Mouse (Mus musculus) kidney, embryonic 16.5 days (tissue): ENCODE results near the gene Ada. TPM values are rescaled to one million over a fixed set of nuclear protein-coding genes. Genes with fewer than 3 reads are reported as not detected.

Source experiments
- ATAC-seq: fragments of 200-750 bp; cut with Nextera tagmentation; 2 replicates; pipeline ENCODE4 v1.8.0; 2017; ENCODE audit warnings: moderate TSS enrichment; ENCODE audit not compliant: low FRiP score, low TSS enrichment
- H3K27ac ChIP-seq: fragments of 300-500 bp; sonication (generic); 2 replicates; pipeline ENCODE4 v1.5.1; 2014; ENCODE audit warnings: low read length
- H3K27me3 ChIP-seq: fragments of 300-500 bp; sonication (generic); 2 replicates; pipeline ENCODE4 v1.6.1; 2014; ENCODE audit warnings: low read length, control low read depth, mixed read lengths; ENCODE audit not compliant: insufficient read depth
- H3K36me3 ChIP-seq: fragments of 300-500 bp; sonication (generic); 2 replicates; pipeline ENCODE4 v1.6.1; 2014; ENCODE audit warnings: low read length, control low read depth, mixed read lengths; ENCODE audit not compliant: insufficient read depth
- H3K4me1 ChIP-seq: fragments of 300-500 bp; sonication (generic); 2 replicates; pipeline ENCODE4 v1.6.1; 2014; ENCODE audit warnings: low read length, control low read depth, mixed read lengths; ENCODE audit not compliant: insufficient read depth
- H3K4me2 ChIP-seq: fragments of 300-500 bp; sonication (generic); replicated peaks from 2 replicates; pipeline ENCODE4 v1.6.1; 2014; ENCODE audit warnings: low read depth, low read length
- H3K4me3 ChIP-seq: fragments of 300-500 bp; sonication (generic); 2 replicates; pipeline ENCODE4 v1.5.1; 2014; ENCODE audit warnings: mild to moderate bottlenecking, low read length
- H3K9ac ChIP-seq: fragments of 300-500 bp; sonication (generic); replicated peaks from 2 replicates; pipeline ENCODE4 v1.6.1; 2014; ENCODE audit warnings: low read length
- H3K9me3 ChIP-seq: fragments of 300-500 bp; sonication (generic); 2 replicates; pipeline ENCODE4 v1.6.1; 2016; ENCODE audit warnings: low read length, control low read depth
- WGBS: fragments of 180-500 bp; shearing (Covaris S2); extraction: QIAGEN DNeasy Blood & Tissue Kit; methylation state at CpG from one replicate; pipeline ENCODE4 v1.1.7; 2014; 5-methylcytosine and 5-hydroxymethylcytosine counted together
- polyA plus RNA-seq: library from polyadenylated mRNA; unstranded; fragments of >200 nt; fragmentation: Nextera tagmentation; extraction: Ambion mirVana; gene quantifications from 2 replicates; pipeline ENCODE4 v1.2.1, GENCODE M21; 2015

Gene Ada
- polyA plus RNA-seq, 1 experiment from 2014 or later: 13.3 TPM

DNA sequence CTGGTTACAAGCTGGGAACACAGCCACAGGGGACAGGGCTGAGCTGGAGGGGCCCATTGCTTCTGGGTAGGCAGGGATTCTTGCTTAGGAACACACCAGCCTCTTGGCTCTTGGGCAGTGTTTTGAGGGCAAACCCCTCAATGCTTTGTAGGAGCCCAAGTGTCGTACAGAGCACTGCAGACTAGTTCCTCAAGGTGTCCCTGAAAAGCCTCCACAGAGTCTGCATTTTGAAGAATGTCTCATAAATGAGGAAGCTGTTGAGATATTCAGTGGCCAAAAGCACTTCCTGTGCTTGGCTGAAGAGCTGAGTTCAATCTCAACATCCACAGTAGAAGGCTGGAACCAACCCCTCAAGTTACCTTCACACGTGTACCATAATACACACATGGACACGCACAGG lies 73.3 kb downstream of the Ada start:
- no peaks in the 10 kb centered on the region for H3K36me3 ChIP-seq
- H3K9ac ChIP-seq: no peak overlapping the region
- ATAC-seq: no peak
- no peaks in the 10 kb centered on the region for H3K27me3 ChIP-seq
- H3K27ac ChIP-seq: no peak overlapping the region
- no peak overlapping the region for H3K4me2 ChIP-seq
- WGBS: 96% methylated on average over 3 of the region's 3 CpGs
- no peak overlapping the region for H3K4me3 ChIP-seq
- peaks cover 28% of the 10 kb centered on the region for H3K4me1 ChIP-seq
- H3K9me3 ChIP-seq: no peaks in the 10 kb centered on the region

Other genes starting within 250 kb of the Ada start
- 25.0 and 25.8 TPM in 2 replicates for gene Hnf4a, start 243.4 kb downstream of the Ada start, polyA plus RNA-seq
- 34.0 and 35.7 TPM in 2 replicates for gene Ttpal, start 147.9 kb downstream of the Ada start, polyA plus RNA-seq
- 48.9 and 50.1 TPM in 2 replicates for gene Serinc3, start 105.1 kb downstream of the Ada start, polyA plus RNA-seq
- 180 and 187 TPM in 2 replicates for gene Pkig, start 91.9 kb downstream of the Ada start, polyA plus RNA-seq
- 0.23 and 0.39 TPM in 2 replicates for gene Ccn5, start 70.6 kb upstream of the Ada start, polyA plus RNA-seq
- gene Kcnk15, start 103.4 kb upstream of the Ada start, polyA plus RNA-seq: not detected in 2 replicates
- 0.37 and 0.79 TPM in 2 replicates for gene Rims4, start 168.4 kb upstream of the Ada start, polyA plus RNA-seq
- gene Ywhab, start 244.7 kb upstream of the Ada start, polyA plus RNA-seq: 297 and 300 TPM in 2 replicates